Mouse (Mus musculus): ENCODE results near the gene Tmod3.
"Not testable (repeated sequence)": the region's sequence is repeated elsewhere in the genome, so short reads cannot be mapped to it uniquely, and the experiment has no call there.

The Tmod3 gene

GRCm38 (mm10) chr9:75523646-75524045 lies 35.8 kb downstream of the Tmod3 start:
- POLR2A ChIA-PET, result interaction anchor here in 1 of 4 experiments (1.4 kb wide), 1 partner anchor 35 kb away, joined by 3 read pairs; the partner anchor contains the start of gene Tmod3
- CTCF ChIA-PET, result interaction anchor here in 1 of 4 experiments (2.4 kb wide), 1 partner anchor 59 kb away, joined by 15 read pairs; no protein-coding TSS in a partner anchor

GRCm38 (mm10) chr9:75522217-75522616 lies 37.2 kb downstream of the Tmod3 start:
- ChIA-PET CTCF (interaction anchor here in 1 of 4 experiments (2.4 kb wide), 1 partner anchor 60 kb away, joined by 15 read pairs; no protein-coding TSS in a partner anchor), POLR2A (interaction anchor here in 1 of 4 experiments (1.4 to 1.6 kb wide), 2 partner anchors 41 to 42 kb away, joined by 4 read pairs; no protein-coding TSS in a partner anchor)

GRCm38 (mm10) chr9:75521788-75522187 lies 37.7 kb downstream of the Tmod3 start:
- ChIA-PET CTCF (interaction anchor here in 2 of 4 experiments (0.7 to 2.4 kb wide), 2 partner anchors 18 to 61 kb away, joined by 3 to 15 read pairs; no protein-coding TSS in a partner anchor), POLR2A (interaction anchor here in 1 of 4 experiments (1.4 to 1.6 kb wide), 2 partner anchors 41 to 43 kb away, joined by 4 read pairs; no protein-coding TSS in a partner anchor)

GRCm38 (mm10) chr9:75520940-75521339 lies 38.5 kb downstream of the Tmod3 start:
- ChIA-PET CTCF (interaction anchor here in 2 of 4 experiments (0.5 to 0.8 kb wide), 3 partner anchors 19 to 209 kb away, joined by 3 read pairs; partner anchors contain the start of gene Tmod2 (in 1 of the 2)), POLR2A (no interaction called here)

GRCm38 (mm10) chr9:75517751-75518150 lies 41.7 kb downstream of the Tmod3 start:
- POLR2A ChIA-PET, result interaction anchor here in 3 of 4 experiments (0.5 to 1.1 kb wide), 3 partner anchors 72 to 1685 kb away, joined by 3 to 5 read pairs (median 3); no protein-coding TSS in a partner anchor
- CTCF ChIA-PET, result interaction anchor here in 1 of 4 experiments (1.2 to 1.5 kb wide), 2 partner anchors 11 to 21 kb away, joined by 3 to 4 read pairs; no protein-coding TSS in a partner anchor

DNA sequence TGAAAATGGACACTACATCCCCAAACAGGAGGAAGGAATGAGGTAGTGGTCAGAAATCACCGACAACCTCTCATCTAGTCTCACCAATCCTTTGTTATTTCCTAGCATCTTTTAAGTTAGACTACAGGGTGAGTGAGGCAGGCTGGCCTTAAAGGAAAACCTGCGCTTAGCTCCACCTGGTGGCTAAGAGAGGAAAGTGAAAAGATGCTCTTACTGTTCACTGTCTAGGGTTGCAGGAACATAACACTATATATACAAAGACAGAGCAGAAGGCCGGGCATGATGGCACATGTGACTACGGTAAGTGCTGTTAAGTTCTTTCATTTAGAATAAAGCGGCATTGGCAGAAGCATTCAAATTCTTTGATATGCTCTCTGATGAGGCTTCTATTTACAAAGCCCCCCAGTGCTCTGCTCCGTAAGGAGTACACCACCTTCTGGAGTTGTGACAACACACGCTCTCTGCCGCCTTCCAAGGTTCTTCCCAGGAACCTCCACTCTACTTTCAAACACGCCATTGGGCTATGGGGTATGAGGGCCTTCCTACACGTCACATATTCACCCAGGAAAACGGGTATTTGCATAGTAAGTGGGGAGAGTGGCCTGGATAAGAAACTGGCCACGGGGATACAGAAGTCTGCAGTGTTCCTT lies 43.9 kb downstream of the Tmod3 start:
- ChIA-PET POLR2A (interaction anchor here in 2 of 4 experiments (0.6 kb wide), 2 partner anchors 14 to 323 kb away, joined by 3 read pairs; no protein-coding TSS in a partner anchor), CTCF (interaction anchor here (0.6 to 2.0 kb wide), 13 partner anchors 10 to 212 kb away, joined by 3 to 6 read pairs (median 3); partner anchors contain the start of gene Lysmd2 (in 1 of the 4))

DNA sequence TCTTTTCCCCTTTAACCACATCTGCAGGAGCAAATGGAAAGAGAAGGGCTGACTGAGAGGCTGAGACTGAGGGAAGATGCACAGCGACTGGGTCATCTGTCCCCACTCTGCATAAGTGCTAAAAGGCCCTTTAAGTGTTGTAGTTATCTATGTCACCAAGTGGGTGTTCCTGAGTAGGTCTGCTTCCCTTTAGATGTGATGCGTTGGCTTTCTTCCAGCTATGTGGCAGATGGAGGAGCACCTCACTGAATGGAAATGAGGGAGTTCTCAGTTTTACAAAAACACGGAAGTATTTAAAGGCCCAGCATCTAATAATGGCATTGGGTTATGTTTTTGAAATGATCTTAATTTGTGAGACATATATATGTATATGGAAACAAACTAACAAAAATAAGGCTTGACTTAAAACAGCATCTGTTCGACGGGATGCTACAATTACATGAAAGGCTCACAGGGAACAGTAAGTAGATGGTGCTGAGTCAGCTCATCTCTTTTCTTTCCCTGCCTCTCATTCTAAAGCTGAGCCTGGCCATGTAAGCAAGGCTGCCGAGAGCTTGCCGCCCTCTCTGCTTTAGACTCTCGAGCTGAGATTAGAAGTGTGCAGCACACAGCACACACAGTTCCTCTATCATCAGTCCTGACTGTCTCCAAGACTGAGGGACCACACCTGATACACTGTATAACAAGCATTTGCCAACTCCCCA lies 48.1 kb downstream of the Tmod3 start:
- CTCF ChIA-PET, result no interaction called here
- POLR2A ChIA-PET, result no interaction called here

GRCm38 (mm10) chr9:75504311-75504710 lies 55.1 kb downstream of the Tmod3 start:
- ChIA-PET CTCF (interaction anchor here in 1 of 4 experiments (0.6 kb wide), 1 partner anchor 201 kb away, joined by 3 read pairs; no protein-coding TSS in a partner anchor), POLR2A (interaction anchor here in 1 of 4 experiments (1.2 kb wide), 1 partner anchor 33 kb away, joined by 3 read pairs; no protein-coding TSS in a partner anchor)

GRCm38 (mm10) chr9:75498571-75498970 lies 60.9 kb downstream of the Tmod3 start:
- POLR2A ChIA-PET, result no interaction called here
- CTCF ChIA-PET, result interaction anchor here in 1 of 4 experiments (1.0 kb wide), 1 partner anchor 17 kb away, joined by 3 read pairs; no protein-coding TSS in a partner anchor

DNA sequence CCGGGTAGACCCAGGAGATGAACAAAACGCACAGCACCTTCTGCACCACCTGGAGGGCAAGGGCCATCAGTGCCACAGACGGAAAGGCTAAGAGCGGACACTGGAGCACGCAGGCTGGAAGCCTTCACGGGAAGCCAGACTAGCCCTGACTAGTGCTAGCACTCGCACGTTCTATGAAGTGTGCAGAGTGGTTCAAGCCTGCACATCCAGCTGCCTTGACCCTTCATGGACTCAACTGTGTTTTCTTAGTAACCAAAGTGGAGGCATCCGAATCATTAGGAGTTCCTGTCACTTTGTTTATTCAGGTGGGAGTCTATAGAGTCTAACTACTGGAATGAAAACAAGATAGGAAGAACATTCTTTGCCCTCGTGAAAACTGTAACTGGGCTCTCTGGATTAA lies 63.5 kb downstream of the Tmod3 start:
- ChIA-PET CTCF (interaction anchor here in 3 of 4 experiments (0.8 to 1.4 kb wide), 5 partner anchors 11 to 213 kb away, joined by 3 read pairs; no protein-coding TSS in a partner anchor), POLR2A (interaction anchor here in 2 of 4 experiments (0.8 to 2.3 kb wide), 13 partner anchors 8 to 130 kb away, joined by 3 to 7 read pairs (median 3); partner anchors contain the start of gene Lysmd2 (in 1 of the 2))

DNA sequence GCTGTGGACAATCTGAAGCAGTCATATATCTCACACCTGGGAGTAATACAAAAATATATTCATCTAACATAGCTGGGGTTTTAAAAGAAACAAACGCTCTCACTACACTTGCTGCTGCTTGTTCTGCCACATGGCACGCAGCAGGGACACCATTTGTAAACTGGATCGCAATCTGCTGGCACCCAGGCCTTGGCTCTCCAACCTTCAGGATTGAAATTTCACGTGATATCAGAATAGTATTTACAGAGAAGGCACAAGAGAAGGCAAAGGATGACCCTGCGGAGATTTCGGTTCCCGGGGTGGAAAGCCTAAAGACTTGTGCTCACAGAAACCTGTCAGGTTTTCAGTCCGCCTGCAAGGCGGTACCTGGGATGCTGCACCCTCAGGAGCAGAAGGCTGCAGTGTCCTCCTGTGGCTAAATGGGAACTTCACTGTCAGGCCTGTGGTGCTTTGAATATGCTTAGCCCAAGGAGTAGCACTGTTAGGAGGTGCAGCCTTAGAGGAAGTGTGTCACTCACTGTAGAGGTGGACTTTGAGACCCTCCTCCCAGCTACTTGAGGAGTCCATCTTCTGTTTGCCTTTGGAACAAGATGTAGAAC lies 65.0 kb downstream of the Tmod3 start:
- CTCF ChIA-PET, result interaction anchor here in 3 of 4 experiments (0.5 to 1.1 kb wide), 3 partner anchors 10 to 48 kb away, joined by 3 to 4 read pairs (median 3); no protein-coding TSS in a partner anchor
- POLR2A ChIA-PET, result interaction anchor here in 2 of 4 experiments (0.9 to 2.3 kb wide), 7 partner anchors 9 to 70 kb away, joined by 3 to 7 read pairs (median 4); no protein-coding TSS in a partner anchor

- CTCF ChIA-PET, result not testable (repeated sequence)
- POLR2A ChIA-PET, result interaction anchor here in 1 of 4 experiments (0.6 kb wide), 1 partner anchor 8 kb away, joined by 4 read pairs; no protein-coding TSS in a partner anchor
Observed at GRCm38 (mm10) chr9:75488255-75488654, 71.2 kb downstream of the Tmod3 start.

DNA sequence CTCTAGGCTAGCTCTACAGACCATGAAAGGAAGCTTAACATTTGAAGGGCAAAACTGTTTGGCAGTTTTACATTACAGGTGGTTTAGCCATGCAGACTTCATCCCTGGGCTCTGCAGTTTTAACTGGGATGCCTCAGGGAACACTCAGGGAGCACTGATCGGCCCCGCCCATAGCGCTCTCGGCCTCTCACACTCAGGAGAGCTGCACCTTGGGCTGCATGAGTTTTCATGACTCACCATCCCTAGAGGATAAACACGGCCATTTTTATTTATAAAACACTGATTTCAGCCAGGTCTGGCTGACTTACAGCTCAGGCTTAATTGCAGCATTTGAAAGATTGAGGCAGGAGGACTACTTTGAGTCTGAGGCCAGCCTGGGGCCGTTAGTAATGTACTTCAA lies 74.2 kb downstream of the Tmod3 start:
- POLR2A ChIA-PET, result interaction anchor here in 2 of 4 experiments (0.7 to 2.2 kb wide), 6 partner anchors 9 to 106 kb away, joined by 3 to 8 read pairs (median 4); partner anchors contain the start of gene Mapk6 (in 1 of the 2)
- CTCF ChIA-PET, result interaction anchor here in 2 of 4 experiments (1.2 to 1.6 kb wide), 2 partner anchors 10 to 17 kb away, joined by 3 to 7 read pairs; no protein-coding TSS in a partner anchor

DNA sequence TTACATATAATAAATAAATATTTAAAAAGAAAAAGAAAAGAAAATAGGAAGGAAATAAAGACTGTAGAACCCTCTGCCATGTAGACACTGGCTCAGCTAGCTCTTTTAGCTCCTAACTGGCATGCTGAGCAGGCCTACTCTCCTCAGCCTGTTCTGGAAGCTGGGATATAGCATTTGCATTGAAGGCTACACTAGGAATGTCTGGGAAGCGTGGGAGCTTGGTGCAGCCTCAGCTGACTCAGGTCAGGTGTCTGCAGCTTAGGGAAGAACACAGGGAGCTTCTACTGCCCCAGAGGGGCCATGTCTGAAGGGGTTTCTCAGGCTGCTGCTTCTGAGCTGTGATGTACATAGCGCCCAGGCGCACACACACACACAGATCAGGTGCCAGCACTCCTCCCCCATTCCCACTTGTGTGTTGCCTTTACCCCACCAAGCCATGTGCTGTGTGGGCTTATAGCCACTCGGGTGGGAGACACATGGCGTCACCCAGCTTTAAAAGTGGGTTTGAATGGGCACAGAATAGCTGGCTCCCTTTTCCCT lies 78.9 kb downstream of the Tmod3 start:
- ChIA-PET POLR2A (interaction anchor here in 3 of 4 experiments (0.6 to 2.2 kb wide), 8 partner anchors 10 to 528 kb away, joined by 3 to 7 read pairs (median 4); no protein-coding TSS in a partner anchor), CTCF (interaction anchor here in 2 of 4 experiments (0.7 to 2.1 kb wide), 3 partner anchors 12 to 458 kb away, joined by 3 to 4 read pairs (median 4); no protein-coding TSS in a partner anchor)

DNA sequence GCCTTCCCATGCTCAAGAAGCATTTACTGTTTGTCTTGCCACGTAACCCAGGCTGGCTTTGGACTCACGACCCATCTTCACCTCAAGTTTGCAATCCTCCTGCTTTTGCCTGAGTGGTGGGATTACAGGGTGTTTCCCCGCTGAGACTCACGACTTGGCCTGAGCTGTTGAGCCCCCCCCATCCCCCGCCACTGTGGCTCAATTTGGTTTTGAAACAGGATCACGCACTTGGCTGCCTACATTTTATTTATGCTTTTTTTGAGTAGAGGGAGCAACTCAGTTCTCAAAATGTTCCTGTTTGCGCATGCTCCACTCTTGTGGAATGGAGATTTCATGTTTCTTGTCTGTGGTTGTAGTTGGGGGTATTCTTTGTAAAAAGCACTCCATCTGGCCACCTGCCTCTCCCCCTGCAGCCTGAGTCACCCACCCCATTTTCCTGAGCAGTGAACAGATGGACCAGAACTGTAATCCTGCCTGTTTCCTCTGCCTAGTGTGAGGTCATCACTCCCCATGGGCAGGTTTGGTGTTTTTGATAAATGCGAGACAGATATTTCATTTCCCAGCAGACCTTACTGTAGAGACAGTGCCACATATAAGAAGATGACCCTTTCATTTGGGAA lies 80.2 kb downstream of the Tmod3 start:
- CTCF ChIA-PET, result interaction anchor here in 3 of 4 experiments (0.7 to 3.1 kb wide), 4 partner anchors 11 to 117 kb away, joined by 3 to 14 read pairs (median 6); no protein-coding TSS in a partner anchor
- POLR2A ChIA-PET, result interaction anchor here in 3 of 4 experiments (0.8 to 2.1 kb wide), 6 partner anchors 11 to 17 kb away, joined by 3 to 9 read pairs (median 4); no protein-coding TSS in a partner anchor

DNA sequence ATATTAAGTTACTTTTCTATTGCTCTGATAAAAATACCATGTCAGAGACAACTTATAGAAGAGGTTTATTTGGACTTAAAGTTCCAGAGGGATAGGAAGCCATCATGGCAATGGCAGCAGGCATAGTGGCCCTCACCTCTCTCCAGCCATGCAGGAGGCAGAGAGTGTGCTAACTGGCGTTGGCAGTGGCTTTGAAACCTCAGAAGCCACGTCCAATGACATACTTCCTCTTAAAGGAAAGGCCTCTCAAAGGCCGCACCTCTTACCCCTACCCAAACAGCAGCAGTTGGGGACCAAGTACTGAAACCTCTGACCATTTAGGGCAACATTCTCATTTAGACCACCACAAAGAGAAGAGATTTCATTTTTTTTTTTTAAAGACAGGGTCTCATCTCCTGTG lies 82.2 kb downstream of the Tmod3 start:
- ChIA-PET CTCF (interaction anchor here in 1 of 4 experiments (3.1 kb wide), 1 partner anchor 9 kb away, joined by 14 read pairs; no protein-coding TSS in a partner anchor), POLR2A (interaction anchor here in 3 of 4 experiments (1.0 to 3.2 kb wide), 7 partner anchors 9 to 26 kb away, joined by 3 to 15 read pairs (median 3); no protein-coding TSS in a partner anchor)

DNA sequence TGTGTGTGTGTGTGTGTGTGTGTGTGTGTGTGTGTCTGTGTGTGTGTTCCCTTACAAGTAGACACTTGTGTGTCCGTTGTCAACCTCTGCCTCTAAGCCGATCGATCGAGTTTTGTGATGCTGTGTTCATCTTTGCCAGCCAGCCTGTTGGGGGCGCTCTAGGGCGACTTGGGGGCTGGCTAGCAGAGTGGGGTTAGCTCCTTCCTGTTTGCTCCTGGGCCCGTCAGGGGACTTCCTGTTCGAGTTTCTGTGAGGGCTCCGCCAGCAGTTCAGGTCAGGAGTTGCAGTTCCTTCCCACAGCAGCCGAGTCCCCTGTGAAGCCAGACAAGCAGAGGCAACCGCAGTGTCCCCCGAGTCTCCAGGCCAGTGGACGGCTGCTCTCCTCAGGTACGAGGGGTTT lies 91.2 kb downstream of the Tmod3 start:
- CTCF ChIA-PET, result interaction anchor here in 3 of 4 experiments (0.6 to 3.0 kb wide), 32 partner anchors 9 to 418 kb away, joined by 3 to 28 read pairs (median 4); partner anchors contain the start of genes Leo1 (in 2 of the 3), Mapk6 (in 1 of the 3) and Myo5c (in 1 of the 3)
- POLR2A ChIA-PET, result interaction anchor here in 3 of 4 experiments (0.7 to 2.8 kb wide), 22 partner anchors 8 to 185 kb away, joined by 3 to 12 read pairs (median 4); partner anchors contain the start of genes Mapk6 (in 3 of the 3) and Leo1 (in 1 of the 3)
